Comparison of ENCODE assay signal across 21 mouse cellular contexts in the genomic region with DNA sequence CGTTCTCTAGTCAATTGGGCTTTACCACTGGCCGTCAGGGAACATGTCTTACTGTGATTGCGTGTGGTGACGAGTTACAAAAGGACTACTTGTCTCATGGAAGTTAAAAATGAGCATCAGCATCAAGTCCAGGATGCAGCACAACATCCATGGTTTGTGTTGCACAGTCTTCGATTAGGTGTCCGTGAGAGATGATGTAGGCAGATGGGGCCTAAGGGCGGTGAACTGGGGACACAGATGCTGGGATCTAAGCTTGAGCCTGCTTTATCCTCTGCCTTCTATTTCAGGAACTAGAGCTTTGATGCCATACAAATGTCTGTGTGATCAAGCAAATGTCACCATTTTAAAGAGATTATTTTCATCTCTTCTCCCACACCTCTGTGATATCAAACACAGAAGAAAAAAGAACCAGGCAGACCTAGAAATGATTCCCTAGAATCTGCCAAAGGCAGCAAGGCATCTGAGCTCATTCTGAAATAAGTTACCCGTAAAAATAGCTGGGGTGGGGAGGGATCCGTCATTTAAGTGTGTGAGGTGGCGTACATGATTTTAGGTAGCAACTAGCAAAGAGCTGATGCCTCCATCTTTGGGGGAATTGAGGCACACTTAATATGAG. TPM values are rescaled to one million over a fixed set of nuclear protein-coding genes. Genes with fewer than 3 reads are reported as not detected.
"Had no signal": no experiment of that assay in that cellular context is flagged by ENCODE, and none has a peak within 500 bp of the region (broad histone marks: within the 10 kb centered on the region; RNA-seq: fewer than 3 reads in every experiment).

No protein-coding gene starts in this region.

- H3K4me3 ChIP-seq: limb, embryonic 10.5 days; limb, embryonic 13.5 days; liver, embryonic 13.5 days; midbrain, embryonic 13.5 days had no signal

- DNase-seq: kidney, adult 8-10 months; kidney, postnatal 14 days; kidney, postnatal 4 days; layer of hippocampus, adult 9-11 months; layer of hippocampus, postnatal 36 days; liver, embryonic 13.5 days; lung, embryonic 14.5 days; thymus, adult 18-20 months; thymus, postnatal 36 days had no signal

- ATAC-seq: intestine, postnatal 0 days; lung, postnatal 0 days; midbrain, embryonic 13.5 days had no signal

- H3K27ac ChIP-seq: limb, embryonic 10.5 days; limb, embryonic 13.5 days; liver, embryonic 13.5 days; macrophage; midbrain, embryonic 13.5 days had no signal

RNA-seq across cellular contexts. Expression of a gene that starts 28.4 kb away (rescaled TPM):
- total RNA-seq: layer of hippocampus, adult 18-20 months; layer of hippocampus, postnatal 36 days; left cerebral cortex, adult 8-10 months; left cerebral cortex, postnatal 14 days; liver, adult 2 months; megakaryocyte, adult 5-6 weeks; midbrain, postnatal 0 days had no signal
